Mouse (Mus musculus): ENCODE results near the gene Ctdnep1.

The Ctdnep1 gene

GRCm38 (mm10) chr11:70030651-70031320, 49.8 kb downstream of the Ctdnep1 start:
- peak in 1 of 2 experiments; percentile 10 for DNase-seq

DNA sequence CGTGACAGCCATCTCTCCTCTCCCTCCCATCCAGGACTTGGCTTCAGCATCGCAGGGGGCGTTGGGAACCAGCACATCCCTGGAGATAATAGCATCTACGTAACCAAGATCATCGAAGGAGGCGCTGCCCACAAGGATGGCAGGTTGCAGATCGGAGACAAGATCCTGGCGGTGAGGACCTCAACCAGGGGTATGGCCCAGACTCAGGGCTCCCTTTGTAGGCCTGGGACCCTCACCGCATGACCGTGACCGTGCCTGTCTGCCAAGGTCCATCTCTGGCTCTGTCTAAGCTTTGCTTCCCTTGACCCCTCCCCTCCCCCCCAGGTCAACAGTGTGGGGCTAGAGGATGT, 50.3 kb downstream of the Ctdnep1 start:
- DNase-seq = peak in 1 of 2 experiments; percentile 11

- DNase-seq = no peak
Observed at GRCm38 (mm10) chr11:70038174-70038573, 57.2 kb downstream of the Ctdnep1 start.

- DNase-seq = peak in 1 of 2 experiments; percentile 21
Observed at GRCm38 (mm10) chr11:70039631-70040030, 58.7 kb downstream of the Ctdnep1 start.

GRCm38 (mm10) chr11:70040184-70040583, 59.2 kb downstream of the Ctdnep1 start:
- peak in 1 of 2 experiments; percentile 48 for DNase-seq
